Mouse (Mus musculus): ENCODE data around the gene Ccdc163.
"Not testable (repeated sequence)": the region's sequence is repeated elsewhere in the genome, so short reads cannot be mapped to it uniquely, and the experiment has no call there.

Ccdc163 gene

DNA sequence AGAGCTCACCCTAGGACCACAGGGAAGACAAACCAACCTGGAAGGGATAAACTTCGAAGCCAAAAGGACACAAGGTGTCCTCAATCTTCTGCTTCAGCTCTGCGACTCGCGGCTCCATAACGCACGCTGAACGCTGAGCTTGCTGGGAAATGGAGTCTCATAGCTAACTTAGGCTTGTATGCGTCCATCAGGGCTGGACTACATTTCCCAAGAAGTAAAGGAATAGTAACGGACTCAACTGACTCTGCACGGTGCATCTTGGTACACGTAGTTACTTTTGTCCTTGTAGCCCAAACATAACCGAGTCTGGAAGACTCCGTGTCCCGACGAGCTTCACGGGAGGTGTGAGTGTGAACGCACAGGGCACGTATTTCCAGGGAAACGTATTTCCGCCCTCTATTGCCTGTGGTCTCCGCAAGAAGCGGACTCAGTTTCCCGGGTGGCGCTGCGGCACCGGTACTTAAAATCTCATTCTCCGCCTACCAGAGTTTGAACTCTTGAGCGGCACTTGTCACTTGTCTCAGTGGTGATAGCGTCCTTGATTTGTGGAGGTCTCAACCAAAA is at the start of gene Ccdc163, which contains the start of gene Mmachc:
TSS of gene Ccdc163 (plus strand) at position 309 of the 564 bp plus-strand sequence.
TSS of gene Mmachc (minus strand) at position 206 of the 564 bp plus-strand sequence.
- peak; percentile 95 for DNase-seq

DNA sequence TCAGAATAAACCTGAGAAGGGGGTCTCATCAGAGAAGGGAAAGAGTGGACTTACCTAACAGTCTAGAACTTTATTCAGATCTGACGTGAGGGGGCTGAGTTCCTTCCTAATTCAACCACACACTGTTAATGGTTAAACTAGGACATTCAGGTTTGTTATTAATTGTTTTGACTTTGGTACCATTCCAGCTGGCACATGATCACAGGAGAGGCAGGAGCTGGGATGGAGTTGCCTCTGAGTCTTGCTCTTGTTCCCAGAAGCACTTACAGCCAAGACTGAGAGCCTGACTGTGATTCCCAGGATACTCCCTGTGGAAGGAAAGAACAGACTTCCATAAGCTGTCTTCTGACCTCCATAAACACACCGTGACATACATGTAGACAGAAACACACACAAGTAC is 48.8 kb upstream of the Ccdc163 start:
- peak; percentile 89 for DNase-seq

DNA sequence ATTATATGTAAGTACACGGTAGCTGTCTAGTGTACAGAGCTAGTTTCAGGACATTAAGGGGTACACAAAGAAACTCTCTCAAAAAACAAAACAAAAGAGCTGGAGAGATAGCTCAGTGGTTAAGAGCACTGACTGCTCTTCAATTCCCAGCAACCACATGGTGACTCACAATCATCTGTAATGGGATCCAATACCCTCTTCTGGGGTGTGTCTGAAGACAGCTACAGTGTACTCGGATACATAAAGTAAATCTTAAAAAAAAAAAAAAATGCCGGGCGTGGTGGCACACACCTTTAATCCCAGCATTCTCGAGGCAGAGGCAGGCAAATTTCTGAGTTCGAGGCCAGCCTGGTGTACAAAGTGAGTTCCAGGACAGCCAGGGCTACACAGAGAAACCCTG is 48.4 kb upstream of the Ccdc163 start:
- not testable (repeated sequence) for DNase-seq

DNA sequence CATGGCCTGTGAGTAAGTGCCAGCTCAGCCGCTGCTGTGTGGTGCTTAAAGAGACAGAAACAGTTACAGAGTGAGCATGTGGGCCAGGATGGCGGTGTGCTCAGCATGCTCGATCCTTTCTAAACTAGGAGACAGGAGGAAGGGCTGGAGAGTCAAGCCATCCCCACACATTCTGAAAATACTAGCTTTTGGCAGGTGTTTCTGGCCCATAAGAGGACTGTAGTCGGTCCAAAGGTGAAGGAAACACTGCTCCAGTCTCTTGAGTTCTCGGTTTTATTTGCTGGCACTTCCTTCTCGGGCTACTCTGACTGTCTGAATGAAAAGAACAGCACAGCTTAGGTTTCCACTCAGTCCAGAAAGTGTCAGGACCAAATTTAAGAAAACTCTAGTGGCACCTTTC is 47.5 kb upstream of the Ccdc163 start:
- DNase-seq, result peak; percentile 41

DNA sequence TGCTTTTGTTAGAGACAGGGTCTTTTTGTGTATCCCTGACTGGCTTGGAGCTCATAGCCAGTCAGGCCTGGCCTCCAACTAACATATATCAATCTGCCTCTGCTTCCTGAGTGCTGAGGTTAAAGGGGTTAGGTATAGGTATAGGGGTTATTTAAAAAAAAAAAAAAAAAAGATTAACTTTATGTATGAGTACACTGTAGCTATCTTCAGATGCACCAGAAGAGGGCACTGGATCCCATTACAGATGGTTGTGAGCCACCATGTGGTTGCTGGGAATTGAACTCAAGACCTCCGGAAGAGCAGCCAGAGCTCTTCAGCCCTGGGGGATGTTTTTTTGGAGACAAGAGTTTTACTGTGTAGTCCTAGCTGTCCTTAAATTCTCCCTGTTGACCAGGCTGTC is 46.3 kb upstream of the Ccdc163 start:
- no peak for DNase-seq

DNA sequence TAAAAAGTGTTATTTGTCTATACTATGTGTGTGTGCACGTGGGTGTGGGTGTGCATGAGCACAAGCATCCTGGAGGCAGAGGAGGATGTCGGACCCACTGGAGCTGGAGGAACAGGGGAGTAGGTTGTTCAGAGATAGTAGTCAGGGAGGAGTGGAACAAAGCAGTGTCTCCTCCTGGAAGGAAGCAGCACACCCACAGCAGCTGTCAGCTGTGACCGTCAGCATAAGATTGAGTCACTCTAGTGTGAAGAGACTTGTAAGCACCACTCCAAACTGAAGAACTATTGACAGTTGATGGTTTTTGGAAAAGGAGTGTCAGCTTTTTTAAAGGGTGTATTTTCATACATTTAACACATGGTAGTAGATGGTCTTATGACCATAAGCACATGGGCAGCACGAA is 41.7 kb upstream of the Ccdc163 start:
- no peak for DNase-seq

DNA sequence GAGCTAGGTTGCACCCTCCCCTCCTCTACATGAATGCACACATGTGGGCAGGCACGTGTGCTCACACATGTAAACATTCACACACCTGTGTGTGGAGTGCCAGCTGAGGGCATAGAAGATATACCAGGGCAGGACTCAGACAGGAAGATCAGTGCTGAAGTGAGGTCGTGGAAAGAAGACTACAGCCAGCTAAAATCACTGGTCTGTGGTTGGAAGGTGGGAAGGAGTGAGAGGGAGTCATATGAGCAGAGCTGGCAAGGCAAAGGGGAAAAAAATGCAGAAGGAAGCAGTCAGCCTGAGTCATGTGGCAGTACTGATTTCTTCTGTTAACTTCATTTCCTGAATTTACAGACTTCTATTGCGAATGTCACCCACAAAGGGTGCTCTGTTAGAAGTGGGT is 40.2 kb upstream of the Ccdc163 start:
- DNase-seq, result peak; percentile 28

DNA sequence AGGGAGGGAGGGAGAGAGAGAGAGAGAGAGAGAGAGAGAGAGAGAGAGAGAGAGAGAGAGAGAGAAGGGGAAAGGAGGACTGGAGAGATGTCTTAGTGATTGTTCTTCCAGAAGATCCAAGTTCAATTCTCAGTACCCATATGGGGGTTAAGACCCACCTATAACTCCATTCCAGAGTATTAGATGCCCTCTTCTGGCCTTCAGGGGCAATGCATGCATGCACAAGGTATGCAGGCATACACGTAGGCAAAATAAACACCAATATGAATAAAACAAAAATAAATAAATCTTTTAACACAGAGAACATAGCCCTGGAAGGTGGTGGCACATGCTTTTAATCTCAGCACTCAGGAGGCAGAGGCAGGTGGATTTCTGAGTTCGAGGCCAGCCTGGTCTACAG is 39.0 kb upstream of the Ccdc163 start:
- peak; percentile 39 for DNase-seq

DNA sequence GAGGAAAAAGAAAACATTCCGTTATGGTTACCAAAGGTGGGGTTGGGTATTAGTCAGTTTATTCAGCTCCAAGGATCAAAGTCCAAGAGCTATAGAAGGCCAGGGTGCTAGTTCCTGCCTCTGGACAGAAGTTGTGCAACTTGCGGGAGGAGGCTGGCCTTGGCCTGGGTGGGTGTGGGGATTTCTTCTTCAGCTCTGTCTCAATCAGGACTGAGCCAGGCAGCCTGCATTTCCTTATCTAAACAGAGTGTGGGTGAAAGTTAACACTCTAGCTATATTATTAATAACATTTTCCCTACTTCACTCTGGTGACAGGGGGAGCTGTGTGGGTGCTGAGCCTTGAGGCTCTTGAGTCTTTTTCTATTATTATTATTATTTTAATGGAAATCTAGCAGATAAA is 35.5 kb upstream of the Ccdc163 start:
- DNase-seq, result peak; percentile 65

DNA sequence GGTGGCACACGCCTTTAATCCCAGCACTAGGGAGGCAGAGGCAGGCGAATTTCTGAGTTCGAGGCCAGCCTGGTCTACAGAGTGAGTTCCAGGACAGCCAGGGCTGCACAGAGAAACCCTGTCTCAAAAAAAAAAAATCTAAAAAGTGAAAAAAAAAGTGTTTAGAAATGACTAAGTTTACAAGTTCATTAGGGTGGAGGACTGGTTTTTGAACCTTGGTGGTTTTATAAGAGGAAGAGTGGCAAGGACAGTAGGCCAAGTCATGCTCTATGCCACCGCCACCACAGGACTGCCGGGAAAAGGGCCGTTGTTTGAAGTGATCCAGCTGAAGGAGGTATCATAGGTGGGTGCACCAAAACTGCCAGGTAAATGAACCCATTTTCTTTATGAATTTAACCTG is 33.5 kb upstream of the Ccdc163 start:
- DNase-seq, result not testable (repeated sequence)

DNA sequence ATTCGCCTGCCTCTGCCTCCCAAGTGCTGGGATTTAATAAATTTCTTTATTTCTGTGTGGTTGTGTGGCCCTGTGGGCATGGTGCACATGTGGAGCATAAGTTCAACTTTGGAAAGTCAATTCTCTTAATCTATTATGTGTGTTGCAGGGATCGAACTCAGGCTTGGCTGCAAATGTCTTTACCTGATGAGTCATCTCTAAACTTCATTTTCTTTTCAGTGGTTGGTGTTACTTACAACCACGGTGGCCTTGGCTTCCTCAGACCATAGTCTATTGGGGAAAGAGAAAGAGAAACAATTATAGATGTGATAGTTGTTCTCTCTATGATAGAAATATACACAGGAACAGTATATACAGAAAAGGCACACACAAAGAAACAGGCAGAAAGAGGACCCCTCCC is 32.3 kb upstream of the Ccdc163 start:
- no peak for DNase-seq

DNA sequence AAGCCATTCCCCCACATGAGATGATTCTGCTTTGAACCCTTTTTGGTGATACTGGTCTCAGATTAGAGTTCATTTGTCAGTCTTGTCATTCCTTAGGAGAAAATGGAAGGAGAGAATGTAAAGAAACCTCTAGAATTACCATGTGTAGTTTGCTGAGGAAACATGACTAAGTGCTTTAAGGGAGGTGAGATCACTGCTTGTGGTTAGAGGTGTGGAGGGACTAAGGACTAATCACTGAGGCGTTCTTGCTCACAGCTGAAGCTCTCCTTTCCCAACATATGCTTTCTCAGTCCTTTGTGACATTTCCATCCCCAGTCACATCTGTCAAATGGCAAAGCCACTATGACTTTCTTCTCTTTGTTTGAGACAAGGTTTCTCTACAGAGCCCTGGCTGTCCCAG is 30.5 kb upstream of the Ccdc163 start:
- DNase-seq, result no peak

DNA sequence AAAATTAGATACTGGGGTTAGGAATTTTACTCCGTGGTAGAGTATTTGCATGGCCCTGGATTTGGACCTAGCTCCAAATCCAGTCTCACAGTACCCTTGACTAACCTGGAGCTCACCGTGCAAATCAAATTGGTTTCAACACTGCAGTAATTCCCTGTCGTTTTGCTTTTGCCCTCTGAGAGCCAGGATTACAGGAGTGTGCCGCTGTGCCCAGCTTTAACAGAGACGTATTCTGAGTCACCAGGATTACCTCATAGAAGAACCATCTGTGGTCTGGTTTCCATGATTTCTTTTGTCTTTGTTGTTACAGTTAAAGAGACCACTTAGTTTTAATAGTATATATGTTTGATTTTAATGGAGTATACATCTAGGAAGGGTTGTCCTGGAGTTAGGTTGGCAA is 29.2 kb upstream of the Ccdc163 start:
- DNase-seq, result no peak

DNA sequence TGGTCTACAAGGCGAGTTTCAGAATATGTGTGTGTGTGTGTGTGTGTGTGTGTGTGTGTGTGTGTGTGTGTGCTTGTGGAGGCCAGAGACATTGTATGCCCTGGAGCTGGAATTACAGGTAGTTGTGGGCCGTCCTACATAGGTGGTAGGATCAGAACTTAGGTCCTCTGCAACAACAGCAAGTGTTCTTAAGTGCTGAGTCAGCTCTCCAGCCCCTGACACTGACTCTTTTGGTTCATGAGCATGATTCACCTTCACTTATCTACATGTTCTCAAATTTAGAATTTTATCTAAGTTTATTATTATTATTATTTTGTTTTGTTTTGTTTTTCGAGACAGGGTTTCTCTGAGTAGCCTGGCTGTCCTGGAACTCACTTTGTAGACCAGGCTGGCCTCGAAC is 27.8 kb upstream of the Ccdc163 start:
- not testable (repeated sequence) for DNase-seq

DNA sequence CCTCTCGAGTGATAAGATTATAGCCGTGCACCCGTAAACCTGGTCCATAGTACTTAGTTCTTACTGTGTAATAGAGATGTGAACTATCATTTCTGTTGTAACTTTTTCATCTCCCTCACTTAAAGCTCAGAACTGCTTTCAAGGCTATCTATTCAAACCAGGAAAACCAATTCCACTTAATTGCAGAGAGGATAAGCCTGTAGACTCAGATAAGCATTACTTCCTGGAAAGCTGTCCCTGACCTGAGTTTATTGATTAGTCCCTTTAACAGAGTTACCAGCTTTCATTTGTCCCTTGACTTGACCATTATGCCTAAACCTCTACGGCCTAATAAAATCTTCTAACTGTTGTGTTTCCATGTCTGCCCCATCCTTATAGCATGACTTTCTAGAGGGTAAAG is 24.4 kb upstream of the Ccdc163 start:
- no peak for DNase-seq

DNA sequence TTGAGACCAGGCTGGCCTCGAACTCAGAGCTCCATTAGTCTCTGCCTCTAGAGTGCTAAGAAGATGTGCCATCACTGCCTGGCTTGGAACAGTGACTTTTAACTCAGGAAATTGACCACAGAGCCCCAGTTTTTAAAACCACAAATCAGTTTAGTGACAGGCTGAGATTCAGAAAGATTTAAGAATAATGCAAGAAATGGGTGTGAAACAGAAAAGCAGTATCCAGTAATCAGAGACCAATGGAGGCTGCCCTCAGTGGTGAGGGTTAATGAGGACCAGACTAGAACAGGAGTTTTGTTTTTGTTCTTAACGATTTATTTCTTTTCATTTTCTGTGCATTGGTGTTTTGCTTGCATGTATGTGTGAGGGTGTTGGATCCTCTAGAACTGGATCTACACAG is 23.6 kb upstream of the Ccdc163 start:
- no peak for DNase-seq

DNA sequence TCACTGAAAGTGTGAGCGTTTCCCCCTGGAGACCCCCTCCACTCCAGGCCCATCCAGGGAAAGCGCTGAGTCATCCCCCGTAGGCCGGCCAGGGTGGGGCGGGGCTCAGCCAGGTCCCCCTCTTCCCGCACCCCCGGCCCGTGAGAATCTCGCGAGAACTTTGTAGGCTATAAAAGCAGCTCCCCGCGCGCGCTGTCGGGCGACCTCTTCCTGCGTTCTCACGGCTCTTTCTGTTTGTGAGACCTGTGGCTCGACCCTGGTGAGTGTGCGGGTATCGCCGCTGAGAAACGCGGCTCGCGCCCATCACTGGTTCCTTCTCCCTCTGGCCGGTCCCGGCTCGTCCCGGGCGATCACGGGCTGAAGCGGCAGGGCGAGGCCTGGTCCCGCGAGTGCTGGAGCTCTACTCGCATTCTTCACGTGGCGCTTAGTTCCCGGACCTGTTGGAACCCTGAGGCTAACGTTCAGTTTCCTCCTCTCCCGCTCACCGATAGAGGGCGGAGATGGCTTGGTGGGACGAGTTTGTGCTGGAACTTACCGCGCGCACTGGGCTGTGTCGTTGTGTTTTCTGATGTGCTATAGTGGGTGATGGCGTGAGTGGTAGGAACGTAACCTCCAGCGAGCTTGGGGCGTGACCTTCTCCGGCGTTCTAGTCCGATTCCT is 22.8 kb upstream of the Ccdc163 start, which contains the start of gene Prdx1:
TSS of gene Prdx1 (plus strand) at position 143 of the 660 bp plus-strand sequence.
- DNase-seq, result peak; percentile 96

DNA sequence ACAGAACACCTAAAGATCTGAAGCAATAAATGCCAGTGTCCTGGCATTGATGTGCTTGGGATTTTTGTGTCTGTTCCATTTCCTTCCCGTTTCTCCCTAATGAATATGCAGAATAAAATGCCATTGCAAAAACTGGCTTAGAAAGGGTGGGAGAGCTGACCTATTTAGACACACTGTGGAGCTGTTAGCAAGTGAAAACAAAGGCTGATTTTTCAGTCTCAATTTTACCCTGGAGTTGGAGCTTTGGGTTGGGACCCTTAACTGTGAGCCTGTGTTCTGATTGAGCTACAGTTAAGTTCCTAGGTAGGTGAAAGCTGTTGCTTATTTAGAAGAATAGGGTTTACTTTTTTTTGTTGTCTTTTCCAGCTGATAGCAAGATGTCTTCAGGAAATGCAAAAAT is 21.3 kb upstream of the Ccdc163 start:
- no peak for DNase-seq

DNA sequence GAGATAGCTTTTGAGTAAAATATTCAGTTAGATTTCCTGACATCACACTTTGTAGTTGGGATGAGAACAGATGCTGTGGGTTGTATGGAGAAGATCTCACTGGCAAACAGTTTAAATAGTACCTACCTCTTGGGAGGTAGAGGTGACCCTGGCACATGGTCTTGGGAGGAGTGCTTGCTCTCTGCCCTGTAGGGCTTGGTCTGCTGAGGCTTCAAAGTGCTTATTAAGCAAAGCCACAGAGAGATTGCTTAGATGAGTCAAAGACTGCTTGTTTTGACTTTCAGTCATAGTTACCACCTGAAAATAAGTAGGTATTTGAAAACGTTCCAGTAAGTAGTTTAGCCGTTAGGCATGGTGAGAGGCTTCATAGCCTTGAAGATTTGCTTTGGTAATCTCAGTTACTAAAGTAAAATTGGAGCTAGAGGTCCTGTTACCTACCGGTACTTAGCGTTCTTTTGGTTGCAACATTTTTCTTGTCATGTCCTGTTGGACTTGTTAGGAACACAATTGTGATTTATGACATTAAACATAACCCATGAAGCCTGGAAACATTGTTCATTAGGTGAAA is 18.9 kb upstream of the Ccdc163 start:
- peak; percentile 59 for DNase-seq

DNA sequence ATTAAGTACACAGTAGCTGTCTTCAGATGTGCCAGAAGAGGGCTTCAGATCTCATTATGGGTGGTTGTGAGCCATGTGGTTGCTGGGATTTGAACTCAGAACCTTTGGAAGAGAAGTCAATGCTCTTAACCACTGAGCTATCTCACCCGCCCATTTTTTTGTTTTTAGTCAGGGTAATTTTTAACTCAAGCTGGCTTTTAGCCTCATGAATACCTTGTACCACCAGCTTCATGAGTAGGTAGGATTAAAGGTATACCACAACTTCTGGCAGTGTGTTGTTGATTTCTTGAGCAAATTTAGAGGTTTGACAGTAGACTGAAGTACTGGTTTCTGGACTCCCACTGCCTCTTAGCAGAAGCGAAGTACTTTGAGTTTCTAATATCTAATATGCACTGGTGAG is 16.2 kb upstream of the Ccdc163 start:
- DNase-seq, result no peak

DNA sequence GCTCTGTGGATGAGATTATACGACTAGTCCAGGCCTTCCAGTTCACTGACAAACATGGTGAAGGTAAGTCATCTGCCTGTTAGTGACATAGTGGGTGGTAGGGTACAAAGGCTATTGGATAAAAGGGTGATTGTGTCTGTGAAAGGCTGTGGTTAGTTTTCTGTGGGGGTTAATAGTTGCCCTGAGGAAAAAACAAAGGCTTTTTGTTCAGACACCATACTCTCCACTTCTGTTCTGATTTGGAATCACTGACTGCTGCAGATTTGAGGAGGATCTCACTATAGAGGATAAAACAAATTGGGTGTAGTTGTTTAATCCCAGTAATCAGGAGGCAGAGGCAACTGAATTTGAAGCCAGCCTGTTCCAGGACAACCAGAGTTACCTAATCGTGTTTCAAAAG is 14.5 kb upstream of the Ccdc163 start:
- no peak for DNase-seq

DNA sequence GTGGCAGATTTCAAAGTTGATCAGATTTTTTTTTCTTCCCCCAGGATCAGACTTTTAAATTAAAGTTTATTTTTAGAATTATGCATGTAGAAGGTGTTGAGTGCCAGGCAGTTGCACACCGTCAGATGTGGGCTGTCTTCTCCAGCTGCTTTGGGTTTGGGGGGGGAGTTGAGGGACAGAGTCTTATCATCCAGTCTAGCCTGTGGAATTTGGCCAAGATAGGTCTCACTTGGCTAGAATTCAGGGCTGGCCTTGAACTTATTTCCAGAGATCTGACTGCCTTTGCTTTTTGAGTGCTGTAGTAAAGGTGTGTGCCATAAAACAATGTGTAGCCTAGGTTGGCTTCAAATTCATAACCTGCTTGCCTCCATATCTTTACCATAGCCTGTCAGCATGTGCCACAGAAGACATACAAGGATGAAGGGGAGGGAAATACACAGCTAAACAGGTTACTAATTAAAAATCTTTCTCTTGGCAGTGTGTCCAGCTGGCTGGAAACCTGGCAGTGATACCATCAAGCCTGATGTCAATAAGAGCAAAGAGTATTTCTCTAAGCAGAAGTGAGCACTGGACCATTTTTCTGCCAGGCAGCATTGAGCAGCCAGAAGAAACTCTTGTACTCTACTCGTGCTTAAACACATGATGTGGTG is 9.5 kb upstream of the Ccdc163 start:
- peak; percentile 68 for DNase-seq

DNA sequence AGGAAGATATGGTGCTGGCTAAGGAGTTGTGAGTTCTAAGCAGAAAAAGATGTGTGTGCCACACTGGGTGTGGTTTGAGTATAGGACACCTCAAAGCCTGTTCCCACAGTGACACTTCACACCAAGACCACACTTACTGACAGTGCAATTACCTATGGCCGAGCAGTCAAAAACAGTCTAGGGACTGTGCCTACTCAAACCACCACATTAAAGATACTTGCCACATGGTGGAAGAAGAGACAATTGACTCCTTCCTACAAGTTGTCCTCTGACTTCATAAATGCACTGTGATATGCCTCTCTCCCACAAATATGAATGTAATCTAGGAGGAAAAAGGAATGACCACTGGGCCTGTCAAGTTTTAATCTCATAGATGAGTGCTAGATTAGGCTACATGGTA is 7.3 kb upstream of the Ccdc163 start:
- DNase-seq, result no peak

DNA sequence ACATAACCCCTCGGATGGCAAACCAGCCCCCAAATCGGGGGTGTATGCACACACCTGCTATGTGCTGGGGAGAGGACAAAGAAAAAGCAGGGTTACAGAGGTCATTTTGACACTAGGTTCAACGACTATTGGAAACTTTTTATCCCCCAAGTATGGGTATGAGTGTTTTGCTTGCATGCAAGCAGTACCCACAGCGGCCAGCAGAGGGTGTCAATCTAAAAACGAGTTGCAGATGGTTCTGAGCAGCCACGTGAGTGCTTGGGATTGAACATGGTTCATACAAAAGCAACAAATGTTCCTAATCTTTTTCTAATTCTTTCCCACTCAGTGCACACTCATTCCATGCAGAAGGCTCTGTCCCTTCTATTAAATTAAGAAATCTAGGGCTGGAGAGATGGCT is 4.5 kb upstream of the Ccdc163 start:
- DNase-seq, result peak; percentile 77
